Mouse (Mus musculus) frontal cortex, postnatal 14 days (tissue): ENCODE measurements at regions not wholly inside any gene's neighbourhood (a gene's known extent, or its start where the extent isn't known, plus 50 kb on each side); places are given as distances from the start of the nearest gene placed in this dataset.

ENCODE experiments used
- DNase-seq, 2 experiments: peaks; one replicate each; pipeline ENCODE4 v3.0.0; 2022; ENCODE audit warnings: low spot score in 2 of 2

- DNase-seq = no peak
Observed at GRCm38 (mm10) chr7:136265691-136266090, 549.5 kb upstream of the Mki67 start.

GRCm38 (mm10) chr7:136267716-136268489 is 551.7 kb upstream of the Mki67 start:
- DNase-seq = no peak

- DNase-seq = no peak
Observed at GRCm38 (mm10) chr7:136275651-136276050, 559.5 kb upstream of the Mki67 start.

GRCm38 (mm10) chr7:136283770-136284169 is 567.6 kb upstream of the Mki67 start:
- DNase-seq = no peak

- DNase-seq = no peak
Observed at GRCm38 (mm10) chr7:136285606-136286005, 569.4 kb upstream of the Mki67 start.

- DNase-seq = no peak
Observed at GRCm38 (mm10) chr7:136293536-136294145, 577.5 kb upstream of the Mki67 start.

GRCm38 (mm10) chr7:136294445-136294844 is 578.3 kb upstream of the Mki67 start:
- no peak for DNase-seq

GRCm38 (mm10) chr7:136297901-136298513 is 581.8 kb upstream of the Mki67 start:
- no peak for DNase-seq

- DNase-seq = no peak
Observed at GRCm38 (mm10) chr7:136306137-136306536, 588.3 kb upstream of the Mgmt start.

GRCm38 (mm10) chr7:136308765-136309164 is 585.6 kb upstream of the Mgmt start:
- no peak for DNase-seq

- no peak for DNase-seq
Observed at GRCm38 (mm10) chr7:136327281-136327680, 567.1 kb upstream of the Mgmt start.

- no peak for DNase-seq
Observed at GRCm38 (mm10) chr7:136330431-136330830, 564.0 kb upstream of the Mgmt start.

GRCm38 (mm10) chr7:136332805-136333204 is 561.6 kb upstream of the Mgmt start:
- DNase-seq = no peak

- DNase-seq = no peak
Observed at GRCm38 (mm10) chr7:136341599-136342210, 552.7 kb upstream of the Mgmt start.

- DNase-seq = no peak
Observed at GRCm38 (mm10) chr7:136342211-136342799, 552.1 kb upstream of the Mgmt start.

GRCm38 (mm10) chr7:136342822-136343221 is 551.6 kb upstream of the Mgmt start:
- peak in 1 of 2 experiments; percentile 7 for DNase-seq

- DNase-seq = no peak
Observed at GRCm38 (mm10) chr7:136343494-136343893, 550.9 kb upstream of the Mgmt start.

GRCm38 (mm10) chr7:136345051-136345450 is 549.4 kb upstream of the Mgmt start:
- no peak for DNase-seq

- no peak for DNase-seq
Observed at GRCm38 (mm10) chr7:136346531-136346930, 547.9 kb upstream of the Mgmt start.

- DNase-seq = no peak
Observed at GRCm38 (mm10) chr7:136348309-136348708, 546.1 kb upstream of the Mgmt start.

- no peak for DNase-seq
Observed at GRCm38 (mm10) chr7:136349651-136350050, 544.8 kb upstream of the Mgmt start.

- no peak for DNase-seq
Observed at GRCm38 (mm10) chr7:136357011-136357410, 537.4 kb upstream of the Mgmt start.
